Mouse (Mus musculus) left cerebral cortex, postnatal 4 days (tissue): ENCODE data around the gene Dctn1. TPM values are rescaled to one million over a fixed set of nuclear protein-coding genes. Genes with fewer than 3 reads are reported as not detected.
"Not testable (repeated sequence)": the region's sequence is repeated elsewhere in the genome, so short reads cannot be mapped to it uniquely, and the experiment has no call there.

Experiments
- DNase-seq: peaks from one replicate; pipeline ENCODE4 v3.0.0-alpha.2; 2022
- intact Hi-C: fragments of 180-260 bp; cut with DNase I; formaldehyde crosslinking; loops from one replicate; pipeline ENCODE4 v1.15.1; 2025
- total RNA-seq, 2 experiments: library from RNA; stranded (reverse); gene quantifications; 2 replicates each; pipeline ENCODE4 v1.2.3; 2021

Gene Dctn1
- total RNA-seq, 2 experiments from 2014 or later, result 319 to 327 TPM

- intact Hi-C loops, result no loop called here
- no peak for DNase-seq
Measured at GRCm38 (mm10) chr6:83135571-83136161, 30.1 kb upstream of the Dctn1 start.

GRCm38 (mm10) chr6:83136291-83136880 lies 29.3 kb upstream of the Dctn1 start:
- DNase-seq, result no peak
- intact Hi-C loops, result no loop called here

- intact Hi-C loops, result no loop called here
- peak; percentile 63 for DNase-seq
Measured at GRCm38 (mm10) chr6:83136881-83137575, 28.7 kb upstream of the Dctn1 start.

GRCm38 (mm10) chr6:83137576-83137950 lies 28.2 kb upstream of the Dctn1 start:
- intact Hi-C loops, result no loop called here

GRCm38 (mm10) chr6:83138056-83138455 lies 27.7 kb upstream of the Dctn1 start:
- DNase-seq, result no peak

More at GRCm38 (mm10) chr6:83137576-83137950, 28.2 kb upstream of the Dctn1 start:
- DNase-seq, result peak; percentile 65

GRCm38 (mm10) chr6:83140044-83140443 lies 25.7 kb upstream of the Dctn1 start:
- no peak for DNase-seq
- intact Hi-C loops, result no loop called here

More at GRCm38 (mm10) chr6:83138056-83138455, 27.7 kb upstream of the Dctn1 start:
- intact Hi-C loops, result no loop called here

GRCm38 (mm10) chr6:83141636-83142035 lies 24.1 kb upstream of the Dctn1 start:
- DNase-seq, result no peak
- intact Hi-C loops, result no loop called here

- DNase-seq, result no peak
- intact Hi-C loops, result no loop called here
Measured at GRCm38 (mm10) chr6:83142211-83142731, 23.4 kb upstream of the Dctn1 start.

GRCm38 (mm10) chr6:83142886-83143285 lies 22.8 kb upstream of the Dctn1 start:
- no peak for DNase-seq
- intact Hi-C loops, result no loop called here

- no peak for DNase-seq
- intact Hi-C loops, result no loop called here
Measured at GRCm38 (mm10) chr6:83145209-83145608, 20.5 kb upstream of the Dctn1 start.

GRCm38 (mm10) chr6:83145805-83146204 lies 19.9 kb upstream of the Dctn1 start:
- intact Hi-C loops, result no loop called here
- no peak for DNase-seq

GRCm38 (mm10) chr6:83147280-83147679 lies 18.4 kb upstream of the Dctn1 start:
- DNase-seq, result no peak
- intact Hi-C loops, result no loop called here

- intact Hi-C loops, result no loop called here
- peak; percentile 56 for DNase-seq
Measured at GRCm38 (mm10) chr6:83151721-83152120, 14.0 kb upstream of the Dctn1 start.

GRCm38 (mm10) chr6:83153038-83153437 lies 12.7 kb upstream of the Dctn1 start:
- intact Hi-C loops, result no loop called here
- DNase-seq, result no peak

- intact Hi-C loops, result no loop called here
- DNase-seq, result no peak
Measured at GRCm38 (mm10) chr6:83153485-83153884, 12.2 kb upstream of the Dctn1 start.

GRCm38 (mm10) chr6:83155552-83156238 lies 10.0 kb upstream of the Dctn1 start:
- intact Hi-C loops, result loop anchor here (5.0 kb wide), 1 partner anchor 38 kb away; the partner anchor contains the start of gene Mogs
- no peak for DNase-seq

GRCm38 (mm10) chr6:83156259-83156684 lies 9.4 kb upstream of the Dctn1 start, which contains the start of the genes Wdr54 and 1700003E16Rik:
TSS of gene Wdr54 (minus strand) at chr6:83156397.
TSS of gene 1700003E16Rik (plus strand) at chr6:83156404.
- intact Hi-C loops, result loop anchor here (5.0 kb wide), 1 partner anchor 39 kb away; the partner anchor contains the start of gene Mogs
- DNase-seq, result peak; percentile 88

- DNase-seq, result not testable (repeated sequence)
- intact Hi-C loops, result loop anchor here (5.0 kb wide), 1 partner anchor 42 kb away; the partner anchor contains the start of gene Mogs
Measured at GRCm38 (mm10) chr6:83159456-83159855, 6.3 kb upstream of the Dctn1 start.

GRCm38 (mm10) chr6:83161442-83161841 lies 4.3 kb upstream of the Dctn1 start:
- no peak for DNase-seq
- intact Hi-C loops, result no loop called here

- intact Hi-C loops, result no loop called here
- no peak for DNase-seq
Measured at GRCm38 (mm10) chr6:83161921-83162641, 3.6 kb upstream of the Dctn1 start.
